ENCODE assay signal across 25 mouse cellular contexts in the genomic region with DNA sequence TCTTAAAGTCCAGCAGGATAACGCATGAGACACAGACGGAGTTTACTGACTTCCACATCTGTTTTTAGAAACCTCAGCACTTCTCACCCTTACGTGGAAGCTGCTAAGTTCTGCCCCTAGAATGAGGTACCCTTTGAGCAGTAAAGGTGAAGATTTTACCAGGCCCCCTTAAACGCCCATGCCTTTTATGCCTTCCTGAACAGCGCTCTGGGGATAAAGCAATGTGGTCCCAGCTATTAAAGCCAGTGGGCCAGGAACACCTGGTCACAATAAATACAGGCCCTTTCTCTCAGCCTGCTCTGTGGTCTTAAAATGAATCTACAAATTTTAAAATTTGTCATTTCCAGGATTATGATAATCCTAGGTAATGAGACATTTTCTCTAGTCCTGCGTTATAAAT. TPM values are rescaled to one million over a fixed set of nuclear protein-coding genes. Genes with fewer than 3 reads are reported as not detected.
DNase-seq lines count a peak whose midpoint lies in the region; TF ChIP-seq lines count a peak whose summit lies in the region.
"Had no signal": no experiment of that assay in that cellular context is flagged by ENCODE, and none has a peak within 500 bp of the region (broad histone marks: within the 10 kb centered on the region; RNA-seq: fewer than 3 reads in every experiment).

No protein-coding gene starts in this region.

- WGBS in limb, embryonic 10.5 days, result 30% methylated on average over 6 of the region's 6 CpGs

- no peaks in the 10 kb centered on the region for H3K36me3 ChIP-seq in limb, embryonic 10.5 days
- H3K36me3 ChIP-seq: embryonic facial prominence, embryonic 13.5 days; forebrain, embryonic 10.5 days; G1E; heart, embryonic 13.5 days had no signal

- no peak for TF ChIP-seq CTCF in embryonic fibroblast, embryonic 13.5 days (IDR thresholded peaks at IDR 0.05; ENCODE audit: borderline replicate concordance, insufficient read depth, low read length)

- H3K27ac ChIP-seq in embryonic fibroblast, embryonic 13.5 days (ENCODE audit: insufficient read depth, low read length), result 0 out of 2 replicates have a peak overlapping the region, but pooled peaks have one; percentile 32
- H3K27ac ChIP-seq in limb, embryonic 10.5 days, result 0 out of 2 replicates have a peak overlapping the region, but pooled peaks have one; percentile 82
- H3K27ac ChIP-seq: embryonic facial prominence, embryonic 13.5 days; forebrain, embryonic 10.5 days; forebrain, embryonic 13.5 days; heart, embryonic 13.5 days; hindbrain, embryonic 14.5 days; hindbrain, postnatal 0 days had no signal

- H3K4me3 ChIP-seq in embryonic fibroblast, embryonic 13.5 days (ENCODE audit: insufficient read depth, low read length), result no peak overlapping the region
- no peak overlapping the region for H3K4me3 ChIP-seq in limb, embryonic 10.5 days
- H3K4me3 ChIP-seq: embryonic facial prominence, embryonic 13.5 days; forebrain, embryonic 10.5 days; forebrain, embryonic 13.5 days; heart, embryonic 13.5 days had no signal

- no peaks in the 10 kb centered on the region for H3K4me1 ChIP-seq in embryonic fibroblast, embryonic 13.5 days (ENCODE audit: control insufficient read depth, insufficient read depth, low read length)
- peaks cover 51% of the 10 kb centered on the region for H3K4me1 ChIP-seq in limb, embryonic 10.5 days
- H3K4me1 ChIP-seq: forebrain, embryonic 13.5 days had no signal

- H3K27me3 ChIP-seq in limb, embryonic 10.5 days (ENCODE audit: low read depth, poor library complexity, severe bottlenecking), result no peaks in the 10 kb centered on the region
- H3K27me3 ChIP-seq: CH12.LX; embryonic facial prominence, embryonic 13.5 days; forebrain, embryonic 13.5 days; Patski had no signal

- no peak for TF ChIP-seq POLR2A in embryonic fibroblast, embryonic 13.5 days (IDR thresholded peaks at IDR 0.05; ENCODE audit: low read depth, low read length)

- DNase-seq in heart, adult 11 months, result peak; percentile 25
- DNase-seq in heart, adult 8-10 months (ENCODE audit: low spot score), result no peak
- DNase-seq in limb, embryonic 10.5 days (ENCODE audit: low spot score), result no peak
- no peak for DNase-seq in kidney, adult 9 months
- no peak for DNase-seq in frontal cortex, postnatal 14 days (ENCODE audit: low spot score in 2 of 2)
- DNase-seq: adrenal gland, postnatal 10 days; adrenal gland, postnatal 36 days; B cell, adult 2 months; cerebellum, adult 18-20 months; cerebellum, adult 9-10 months; cerebellum, postnatal 14 days; gastrocnemius, postnatal 10 days; gastrocnemius, postnatal 36 days; heart, postnatal 14 days; kidney, adult 18-20 months had no signal

- no peaks in the 10 kb centered on the region for H3K9me3 ChIP-seq in limb, embryonic 10.5 days (replicated peaks)
- H3K9me3 ChIP-seq: embryonic facial prominence, embryonic 13.5 days; forebrain, embryonic 10.5 days; forebrain, embryonic 13.5 days; heart, embryonic 13.5 days had no signal

RNA-seq across cellular contexts. Expression of gene Llph, which starts 57.9 kb away (rescaled TPM):
- 10 to 100 TPM in 1 of 4 experiments, 1 to 10 TPM in 3; 8.6 to 12.7 (median 9.3) TPM for total RNA-seq in heart, adult 8-10 months (2022)
- 31.6 and 49.1 TPM in 2 replicates for polyA plus RNA-seq in embryonic fibroblast, embryonic 13.5 days (2011; ENCODE audit: insufficient read length, low read depth, missing spikeins)
- 61.6 and 70.2 TPM in 2 replicates for polyA plus RNA-seq in limb, embryonic 10.5 days (2016; fragmentation: Nextera tagmentation; extraction: Ambion mirVana)
